Mouse (Mus musculus): ENCODE measurements at regions not wholly inside any gene's neighbourhood (a gene's known extent, or its start where the extent isn't known, plus 50 kb on each side); places are given as distances from the start of the nearest gene placed in this dataset.

GRCm38 (mm10) chr3:28183061-28183762 lies 79.8 kb upstream of the Tnik start:
- DNase-seq (ENCODE audit: low spot score in 2 of 2): no peak

GRCm38 (mm10) chr3:28185518-28185917 lies 77.5 kb upstream of the Tnik start:
- no peak for DNase-seq (ENCODE audit: low spot score in 2 of 2)

- no peak for DNase-seq (ENCODE audit: low spot score in 2 of 2)
Observed at GRCm38 (mm10) chr3:28185918-28186317, 77.1 kb upstream of the Tnik start.

- no peak for DNase-seq (ENCODE audit: low spot score in 2 of 2)
Observed at GRCm38 (mm10) chr3:28189371-28189770, 73.6 kb upstream of the Tnik start.

GRCm38 (mm10) chr3:28190243-28190642 lies 72.8 kb upstream of the Tnik start:
- no peak for DNase-seq (ENCODE audit: low spot score in 2 of 2)

- DNase-seq (ENCODE audit: low spot score in 2 of 2): no peak
Observed at GRCm38 (mm10) chr3:28194388-28194970, 68.5 kb upstream of the Tnik start.

- no peak for DNase-seq (ENCODE audit: low spot score in 2 of 2)
Observed at GRCm38 (mm10) chr3:28196786-28197185, 66.2 kb upstream of the Tnik start.

GRCm38 (mm10) chr3:28209304-28209703 lies 53.7 kb upstream of the Tnik start:
- DNase-seq (ENCODE audit: low spot score in 2 of 2): no peak

- DNase-seq (ENCODE audit: low spot score in 2 of 2): peak in 1 of 2 experiments; percentile 7
Observed at GRCm38 (mm10) chr3:28210847-28211803, 51.9 kb upstream of the Tnik start.

Measured in layer of hippocampus, adult 18-20 months (tissue).